Mouse (Mus musculus): ENCODE results near the gene Gm21992.

Gene Gm21992

GRCm38 (mm10) chr19:4747631-4748312, 63.6 kb downstream of the Gm21992 start:
- DNase-seq (ENCODE audit: low spot score): no peak

DNA sequence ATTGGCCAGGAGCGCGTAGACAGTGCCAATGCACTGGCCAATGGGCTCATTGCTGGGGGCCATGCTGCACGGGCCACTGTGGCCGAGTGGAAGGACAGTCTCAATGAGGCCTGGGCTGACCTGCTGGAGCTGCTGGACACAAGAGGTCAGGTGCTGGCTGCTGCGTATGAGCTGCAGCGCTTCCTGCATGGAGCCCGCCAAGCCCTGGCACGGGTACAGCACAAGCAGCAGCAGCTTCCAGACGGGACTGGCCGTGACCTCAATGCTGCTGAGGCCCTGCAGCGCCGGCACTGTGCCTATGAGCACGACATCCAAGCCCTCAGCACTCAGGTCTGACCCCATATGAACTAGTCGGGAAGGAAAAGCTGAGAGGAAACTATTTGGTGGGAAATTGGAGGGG, 64.8 kb downstream of the Gm21992 start:
- DNase-seq (ENCODE audit: low spot score): no peak

GRCm38 (mm10) chr19:4745681-4746080, 65.7 kb downstream of the Gm21992 start:
- no peak for DNase-seq (ENCODE audit: low spot score)

GRCm38 (mm10) chr19:4745057-4745456, 66.4 kb downstream of the Gm21992 start:
- peak; percentile 27 for DNase-seq (ENCODE audit: low spot score)

GRCm38 (mm10) chr19:4744026-4744425, 67.4 kb downstream of the Gm21992 start:
- no peak for DNase-seq (ENCODE audit: low spot score)

- DNase-seq (ENCODE audit: low spot score): peak; percentile 31
Measured at GRCm38 (mm10) chr19:4743524-4743923, 67.9 kb downstream of the Gm21992 start.

GRCm38 (mm10) chr19:4742229-4742628, 69.2 kb downstream of the Gm21992 start:
- no peak for DNase-seq (ENCODE audit: low spot score)

- no peak for DNase-seq (ENCODE audit: low spot score)
Measured at GRCm38 (mm10) chr19:4741482-4741881, 69.9 kb downstream of the Gm21992 start.

- DNase-seq (ENCODE audit: low spot score): no peak
Measured at GRCm38 (mm10) chr19:4739762-4740161, 71.7 kb downstream of the Gm21992 start.

DNA sequence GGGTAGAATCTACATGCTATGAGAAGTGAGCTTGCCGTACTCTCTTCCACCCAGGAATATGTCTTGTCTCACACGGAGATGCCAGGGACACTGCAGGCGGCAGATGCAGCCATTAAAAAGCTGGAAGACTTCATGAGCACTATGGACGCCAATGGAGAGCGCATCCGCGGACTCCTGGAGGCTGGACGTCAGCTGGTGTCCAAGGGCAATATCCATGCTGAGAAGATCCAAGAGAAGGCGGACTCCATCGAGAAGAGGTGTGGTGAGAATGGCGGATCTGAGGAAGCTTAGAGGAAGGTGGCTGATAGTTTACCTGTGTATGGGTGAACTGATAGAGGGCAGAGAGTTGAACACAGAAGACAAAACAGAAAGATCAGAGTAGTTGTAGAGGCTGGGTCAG, 72.4 kb downstream of the Gm21992 start:
- DNase-seq (ENCODE audit: low spot score): no peak

DNA sequence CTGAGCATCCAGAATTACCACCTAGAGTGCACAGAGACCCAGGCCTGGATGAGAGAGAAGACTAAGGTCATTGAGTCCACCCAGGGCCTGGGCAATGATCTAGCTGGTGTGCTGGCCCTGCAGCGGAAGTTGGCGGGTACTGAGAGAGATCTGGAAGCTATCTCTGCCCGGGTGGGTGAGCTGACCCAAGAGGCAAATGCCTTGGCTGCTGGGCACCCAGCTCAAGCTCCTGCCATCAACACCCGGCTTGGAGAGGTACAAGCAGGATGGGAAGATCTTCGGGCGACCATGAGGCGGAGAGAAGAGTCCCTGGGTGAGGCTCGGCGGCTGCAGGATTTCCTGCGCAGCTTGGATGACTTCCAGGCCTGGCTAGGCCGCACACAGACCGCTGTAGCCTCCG, 73.5 kb downstream of the Gm21992 start:
- no peak for DNase-seq (ENCODE audit: low spot score)

GRCm38 (mm10) chr19:4733052-4733451, 78.4 kb downstream of the Gm21992 start:
- DNase-seq (ENCODE audit: low spot score): no peak

DNA sequence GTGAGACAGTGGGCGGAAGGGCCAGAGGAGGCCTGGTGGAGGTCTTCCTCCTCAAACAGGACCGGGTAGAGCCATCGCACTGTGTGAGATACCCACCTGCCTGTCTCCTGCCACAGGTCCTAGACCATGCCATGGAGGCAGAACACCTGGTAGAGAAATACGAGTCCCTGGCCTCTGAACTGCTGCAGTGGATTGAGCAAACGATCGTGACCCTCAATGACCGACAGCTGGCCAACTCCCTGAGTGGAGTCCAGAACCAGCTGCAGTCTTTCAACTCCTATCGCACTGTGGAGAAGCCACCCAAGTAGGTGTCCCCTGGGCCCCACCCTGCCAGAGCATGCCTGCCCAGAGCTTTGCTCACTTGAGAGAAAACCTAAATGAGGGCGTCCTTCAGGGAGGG, 82.2 kb downstream of the Gm21992 start:
- DNase-seq (ENCODE audit: low spot score): no peak

GRCm38 (mm10) chr19:4720671-4721244, 90.7 kb downstream of the Gm21992 start:
- peak; percentile 54 for DNase-seq (ENCODE audit: low spot score)

GRCm38 (mm10) chr19:4720112-4720511, 91.3 kb downstream of the Gm21992 start:
- DNase-seq (ENCODE audit: low spot score): no peak

DNA sequence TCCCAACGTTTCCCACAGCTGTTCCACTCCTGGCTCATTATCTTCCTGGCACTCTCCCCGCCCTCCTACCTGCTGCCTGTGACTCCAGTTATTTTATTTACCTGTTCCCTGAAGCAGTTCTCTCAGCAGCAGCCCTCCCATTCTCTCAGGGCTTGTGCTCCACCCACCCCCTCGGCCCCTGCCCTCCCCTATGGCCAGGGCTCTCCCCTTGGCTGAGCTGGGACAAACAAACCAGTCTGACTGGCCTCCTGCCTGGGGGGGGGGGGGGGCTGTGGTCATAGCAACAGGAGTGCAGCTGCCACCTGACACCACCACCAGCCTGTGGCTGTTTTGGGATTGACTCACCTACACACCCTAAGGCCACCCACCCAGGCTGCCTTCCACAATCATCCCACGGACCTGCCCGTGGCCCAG, 92.1 kb downstream of the Gm21992 start:
- no peak for DNase-seq (ENCODE audit: low spot score)

GRCm38 (mm10) chr19:4718716-4719115, 92.7 kb downstream of the Gm21992 start:
- DNase-seq (ENCODE audit: low spot score): no peak

- DNase-seq (ENCODE audit: low spot score): no peak
Measured at GRCm38 (mm10) chr19:4717281-4717680, 94.1 kb downstream of the Gm21992 start.

GRCm38 (mm10) chr19:4716756-4717155, 94.7 kb downstream of the Gm21992 start:
- no peak for DNase-seq (ENCODE audit: low spot score)

DNA sequence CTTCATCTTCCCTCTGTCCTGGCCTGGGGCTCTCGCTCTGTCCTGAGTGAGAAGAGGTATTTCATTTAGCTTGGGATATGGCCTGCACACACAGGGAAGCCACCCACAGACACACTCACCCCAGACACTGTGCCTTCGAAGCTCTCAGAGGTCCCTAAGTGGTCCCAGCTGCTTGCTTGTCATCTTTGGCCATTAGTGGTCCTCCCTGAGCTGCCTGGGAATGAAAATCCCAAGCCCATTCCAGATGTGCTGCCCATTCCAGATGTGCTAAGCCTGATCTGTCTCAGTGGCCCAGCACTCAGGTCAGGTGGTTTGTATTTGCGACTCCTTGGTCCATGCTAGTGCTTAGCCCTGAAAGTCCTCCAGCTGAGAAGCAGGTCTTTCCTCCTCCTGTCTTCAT, 97.5 kb downstream of the Gm21992 start:
- no peak for DNase-seq (ENCODE audit: low spot score)

GRCm38 (mm10) chr19:4712781-4713526, 98.5 kb downstream of the Gm21992 start:
- no peak for DNase-seq (ENCODE audit: low spot score)

- DNase-seq (ENCODE audit: low spot score): no peak
Measured at GRCm38 (mm10) chr19:4712156-4712780, 99.1 kb downstream of the Gm21992 start.
